Mouse (Mus musculus): ENCODE results near the gene 2510039O18Rik.

The 2510039O18Rik gene

DNA sequence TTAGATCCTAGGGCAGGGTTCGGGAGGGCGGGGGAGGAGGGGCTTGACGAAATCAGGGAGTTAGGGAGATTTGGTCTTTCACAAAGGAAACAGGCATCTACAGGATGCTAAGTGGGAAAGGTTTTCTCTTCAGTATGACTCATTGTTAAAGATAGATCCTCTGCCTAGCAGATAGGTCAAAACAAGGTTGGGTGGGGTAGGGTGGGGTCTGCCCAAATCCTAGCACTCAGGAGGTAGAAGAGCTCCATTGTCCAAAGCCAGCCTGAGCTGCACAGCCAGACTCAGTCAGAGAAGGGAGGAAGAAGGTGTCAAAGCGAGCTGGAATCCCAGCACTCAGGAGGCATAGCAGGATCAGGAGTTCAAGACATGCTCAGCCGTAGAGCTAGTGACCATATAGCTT lies 3.2 kb upstream of the 2510039O18Rik start:
- DNase-seq: no peak

DNA sequence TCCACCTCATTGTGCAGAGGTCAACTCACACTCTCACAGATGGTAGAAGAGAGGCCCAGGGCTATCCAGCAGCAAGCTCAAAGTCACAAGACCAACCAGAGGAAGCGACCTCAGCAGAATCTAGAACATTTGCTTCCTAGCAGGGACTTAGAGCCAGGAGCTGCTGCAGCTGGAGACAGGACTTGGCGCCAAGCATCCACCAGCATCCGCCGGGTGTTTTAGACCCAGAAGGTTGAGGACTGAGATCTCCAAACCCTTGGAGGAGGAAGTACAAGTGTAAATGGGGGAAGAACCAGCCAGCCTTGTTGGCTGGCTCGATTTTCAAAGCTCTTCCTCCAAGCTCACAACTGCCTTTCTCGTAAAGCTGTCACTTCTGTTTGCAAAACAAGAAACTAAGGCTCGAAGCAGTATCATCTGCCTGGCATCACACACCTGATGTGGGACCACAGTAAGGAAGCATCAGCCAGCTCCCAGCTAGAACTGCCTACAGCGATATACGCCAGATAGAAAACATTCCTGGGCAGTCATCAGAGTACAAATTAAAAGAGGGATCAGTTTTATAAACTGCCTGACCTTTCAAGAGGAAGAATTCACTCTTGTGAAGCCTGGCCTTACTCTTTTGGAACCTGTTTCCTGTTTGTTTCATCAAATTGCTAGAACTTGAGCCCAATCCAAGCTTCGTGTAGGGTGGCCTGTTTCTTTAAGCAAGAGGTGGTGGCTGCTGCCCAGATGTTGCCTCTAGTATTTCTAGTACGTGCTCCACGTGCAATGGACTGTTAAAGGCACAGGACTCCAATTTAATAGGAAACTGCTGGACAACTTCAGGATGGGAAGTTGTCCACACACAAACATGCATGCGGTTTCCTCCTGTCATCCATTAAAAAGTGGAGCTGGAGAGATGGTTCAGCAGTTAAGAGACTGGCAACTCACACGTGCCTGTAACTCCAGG lies 2.3 kb upstream of the 2510039O18Rik start:
- no peak for DNase-seq

DNA sequence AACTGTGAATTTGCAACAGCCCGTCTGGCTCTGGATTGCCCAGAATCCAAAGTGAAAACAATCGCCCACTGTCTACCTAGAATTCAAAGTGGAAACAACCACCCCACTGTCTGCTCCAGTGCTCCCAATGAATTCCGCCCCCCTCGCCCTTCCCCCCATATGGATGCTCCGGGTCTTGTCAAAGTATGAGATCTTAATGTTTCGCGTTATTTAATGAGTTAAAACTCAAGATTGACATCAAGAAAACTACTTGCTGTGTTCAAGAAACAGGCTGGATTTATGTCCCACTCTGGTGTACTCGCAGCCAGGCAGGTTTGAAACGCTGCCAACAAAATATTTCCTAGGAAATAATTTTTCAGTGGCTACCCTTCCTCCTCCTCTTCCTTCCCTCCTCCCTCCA lies 584 bp upstream of the 2510039O18Rik start:
- no peak for DNase-seq

DNA sequence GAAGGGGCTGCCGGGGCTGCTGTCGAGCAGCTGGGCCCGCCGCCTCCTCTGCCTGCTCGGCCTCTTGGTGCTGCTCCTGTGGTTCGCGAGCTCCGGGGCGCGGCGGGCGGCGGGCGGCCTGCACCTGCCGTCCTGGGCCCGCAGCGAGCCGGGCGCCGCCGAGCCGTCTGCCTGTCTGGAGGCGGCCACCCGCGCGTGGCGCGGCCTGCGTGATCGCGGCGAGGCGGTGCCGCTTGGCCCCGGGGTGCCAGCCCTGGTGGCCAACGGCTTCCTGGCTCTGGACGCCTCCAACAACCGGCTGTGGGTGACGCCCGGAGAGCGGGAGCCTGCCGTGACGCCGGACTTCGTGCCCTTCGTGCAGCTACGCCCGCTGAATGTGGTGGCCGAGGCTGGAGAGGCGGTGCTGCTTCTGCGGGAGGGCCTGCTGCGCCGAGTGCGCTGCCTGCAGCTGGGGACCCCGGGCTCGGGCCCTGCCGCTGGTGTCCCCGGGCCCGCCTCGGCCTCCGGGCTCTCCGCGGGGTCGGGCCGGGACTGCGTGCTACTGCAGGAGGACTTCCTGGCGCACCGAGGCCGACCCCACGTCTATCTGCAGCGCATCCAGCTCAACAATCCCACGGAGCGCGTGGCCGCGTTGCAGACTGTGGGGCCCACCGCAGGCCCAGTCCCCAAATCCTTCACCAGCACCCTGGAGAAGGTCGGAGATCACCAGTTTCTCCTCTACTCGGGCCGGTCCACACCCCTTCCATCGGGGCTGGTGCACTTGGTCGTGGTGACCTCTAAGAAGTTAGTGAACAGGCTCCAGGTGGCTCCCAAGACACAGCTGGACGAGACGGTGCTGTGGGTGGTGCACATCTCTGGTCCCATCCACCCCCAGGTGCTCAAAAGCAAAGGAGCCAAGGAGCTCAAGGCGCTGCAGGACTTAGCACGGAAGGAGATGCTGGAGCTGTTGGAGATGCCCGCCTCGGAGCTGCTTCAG lies 638 bp downstream of the 2510039O18Rik start:
- DNase-seq: peak; percentile 65

DNA sequence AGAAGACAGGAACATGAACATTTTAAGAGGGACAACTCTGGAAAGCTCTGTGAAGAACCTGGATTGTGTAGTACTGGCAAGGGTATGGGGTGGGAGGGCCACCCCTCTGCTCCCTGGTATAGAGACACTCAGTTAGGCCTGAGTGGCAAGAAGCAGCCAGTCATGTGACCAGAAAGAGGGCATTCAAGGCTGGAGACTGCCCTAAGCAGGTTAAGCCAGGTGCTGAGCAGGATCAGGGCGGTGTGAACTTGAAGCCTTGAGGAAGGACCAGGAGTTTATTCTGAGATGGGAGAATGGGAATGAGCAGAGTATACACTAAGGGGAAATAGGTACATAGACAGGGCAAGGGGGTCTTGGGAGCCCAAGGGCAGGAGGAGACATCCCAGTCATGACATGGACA lies 2.3 kb downstream of the 2510039O18Rik start:
- DNase-seq: no peak

DNA sequence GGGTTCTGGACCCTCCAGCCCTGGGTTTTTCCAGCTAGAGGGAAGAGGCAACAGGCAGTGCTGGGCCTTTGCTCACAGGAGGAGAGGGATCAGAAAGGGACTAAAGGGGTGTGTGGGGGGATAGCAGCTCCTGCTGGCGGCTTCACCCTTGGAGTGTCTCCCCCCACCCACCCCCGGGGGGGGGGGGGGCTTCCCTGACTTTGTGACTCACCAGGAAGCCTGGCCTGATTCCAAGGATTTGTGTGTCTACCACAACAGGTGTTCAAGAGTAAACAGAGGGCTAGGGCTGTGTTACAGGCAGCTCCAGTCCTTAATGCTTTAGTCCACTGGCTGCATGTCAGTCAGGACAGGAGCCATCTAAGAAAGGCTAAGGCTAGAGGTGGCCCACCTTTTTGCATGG lies 6.8 kb downstream of the 2510039O18Rik start:
- no peak for DNase-seq

DNA sequence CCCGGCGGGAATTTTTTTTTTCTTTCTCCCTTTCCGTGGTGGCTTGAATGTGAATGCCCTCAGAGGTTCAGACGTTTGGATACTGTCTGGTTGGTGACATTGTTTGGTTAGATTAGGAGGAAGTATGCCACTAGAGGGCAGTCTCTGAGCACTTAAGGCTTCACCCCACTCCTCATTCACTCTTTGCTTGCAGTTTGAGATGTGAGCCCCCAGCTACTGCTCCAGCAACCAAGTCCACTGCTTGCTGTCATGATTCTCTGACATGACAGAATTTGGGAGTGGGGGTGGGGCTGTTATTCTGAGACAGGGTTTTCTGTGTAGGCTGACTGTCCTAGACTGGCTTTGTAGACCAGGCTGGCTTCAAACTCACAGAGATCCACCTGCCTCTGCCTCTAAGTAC lies 12.9 kb downstream of the 2510039O18Rik start:
- no peak for DNase-seq

DNA sequence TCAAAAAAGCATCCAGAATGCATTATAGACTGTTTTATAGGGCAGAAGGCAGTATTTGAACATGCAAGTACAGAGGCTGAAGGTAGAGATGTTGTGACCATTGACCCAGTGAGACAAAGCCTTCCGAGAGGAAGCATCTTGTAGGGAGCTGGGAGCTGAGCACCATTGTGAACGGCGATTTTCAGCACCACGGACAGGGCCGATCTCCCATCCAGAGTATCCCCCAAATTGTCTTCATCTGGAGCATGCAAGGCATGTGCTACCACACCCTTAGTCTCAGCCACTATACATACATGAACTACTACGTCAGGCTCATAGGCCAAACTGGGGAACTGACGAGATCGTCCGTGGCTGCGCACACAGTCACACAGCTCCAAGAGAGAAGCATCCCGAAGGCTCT lies 16.4 kb downstream of the 2510039O18Rik start:
- DNase-seq: peak; percentile 32

DNA sequence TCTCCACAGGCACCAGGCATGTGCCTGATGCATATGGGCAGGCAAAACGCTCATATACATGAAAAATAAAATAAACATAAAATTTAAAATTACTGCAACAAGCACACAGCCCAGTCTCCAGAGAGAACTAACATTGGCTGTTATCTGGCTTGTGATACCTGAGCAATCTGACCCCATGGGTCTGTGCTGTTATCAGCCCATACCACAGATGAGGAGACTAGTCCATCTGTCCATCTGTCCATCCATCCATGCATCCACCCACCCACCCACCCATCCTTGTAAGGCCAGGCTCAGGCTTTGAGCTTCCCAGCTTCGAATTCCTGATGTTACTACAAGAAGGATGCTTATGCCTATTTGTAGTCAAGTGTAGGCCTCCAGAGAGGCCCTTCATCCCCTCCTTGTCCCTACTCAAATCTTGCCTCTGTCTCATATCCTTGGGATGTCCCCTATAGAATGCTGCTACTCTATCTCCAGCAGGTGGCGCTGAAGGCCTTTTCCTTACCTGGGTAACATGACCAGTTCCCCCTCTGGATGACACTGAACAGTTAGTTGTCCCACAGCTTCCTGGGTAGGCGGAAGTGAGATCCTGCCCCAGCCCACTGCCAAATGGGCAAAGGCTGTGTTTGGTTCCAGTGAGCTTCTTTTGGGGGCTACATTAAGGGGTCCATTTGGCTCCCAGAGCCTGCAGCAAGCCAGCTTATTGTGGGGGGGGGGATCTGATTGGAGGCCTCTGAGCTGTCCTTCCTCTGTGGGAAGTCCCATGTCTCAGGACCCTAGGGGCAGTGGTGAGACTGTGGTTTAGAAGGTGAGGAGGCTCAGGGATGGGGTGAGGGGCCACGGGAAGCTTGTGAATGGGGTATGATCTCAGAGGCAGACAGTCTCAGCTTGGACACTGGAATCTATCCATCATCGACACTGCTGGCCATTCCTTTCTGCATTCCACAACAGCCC lies 19.5 kb downstream of the 2510039O18Rik start:
- DNase-seq: peak; percentile 74

DNA sequence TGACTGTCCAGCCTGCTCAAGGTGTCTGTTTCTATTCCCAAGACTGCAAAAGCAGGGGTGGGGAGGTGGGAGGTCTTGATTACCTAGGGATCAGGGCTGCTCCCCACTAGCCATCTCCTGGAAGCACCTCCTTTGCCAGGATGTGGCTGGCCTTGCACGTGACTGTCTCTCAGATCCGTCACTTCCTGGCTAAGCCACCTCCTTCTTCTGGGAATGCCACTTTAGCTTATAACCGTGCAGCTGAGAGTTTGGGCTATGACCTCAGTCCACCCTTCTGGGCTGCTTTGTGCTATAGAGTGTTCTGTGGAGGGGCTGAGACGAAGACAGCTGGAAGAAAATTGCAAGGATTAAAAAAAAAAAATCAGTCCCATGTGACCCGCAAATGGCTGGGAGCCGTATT lies 22.1 kb downstream of the 2510039O18Rik start:
- DNase-seq: no peak

DNA sequence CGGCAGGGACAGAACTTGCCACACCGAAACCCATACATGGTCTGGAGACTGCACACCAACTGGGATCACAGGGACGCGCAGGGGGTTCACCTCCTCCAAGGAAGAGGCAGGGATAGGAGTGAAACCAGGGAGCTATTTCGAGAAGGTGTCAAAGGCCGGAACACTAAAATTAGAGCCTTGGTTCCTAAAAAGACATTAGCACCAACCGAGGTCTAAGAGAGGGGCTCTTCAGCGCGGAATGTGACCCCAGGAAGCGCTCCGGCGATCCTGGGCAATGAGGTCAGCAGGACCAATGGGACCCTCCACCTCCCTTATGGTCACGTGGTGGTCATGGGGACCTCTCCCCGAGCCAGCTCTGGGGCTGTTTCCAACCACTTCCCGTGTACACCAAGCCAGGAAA lies 22.9 kb downstream of the 2510039O18Rik start:
- DNase-seq: no peak

DNA sequence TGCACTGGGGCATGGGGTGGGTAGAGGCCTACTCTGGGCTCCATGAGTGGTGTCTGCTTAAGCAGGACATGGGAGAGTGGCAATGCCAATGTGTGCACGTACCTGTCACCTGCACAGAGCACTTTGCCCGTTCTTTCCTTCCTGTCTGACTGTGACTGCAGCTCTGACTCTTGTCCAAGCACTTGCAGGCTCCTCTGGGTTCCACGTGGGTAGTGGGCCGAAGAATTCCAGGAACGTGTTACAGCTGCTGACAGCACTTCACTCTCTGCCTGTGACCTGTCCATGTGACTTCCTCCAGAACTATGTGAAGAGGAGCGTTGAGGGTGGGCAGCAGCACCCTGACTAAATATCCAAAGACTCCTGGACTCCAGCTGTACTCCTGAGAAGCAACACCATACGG lies 25.0 kb downstream of the 2510039O18Rik start:
- no peak for DNase-seq

DNA sequence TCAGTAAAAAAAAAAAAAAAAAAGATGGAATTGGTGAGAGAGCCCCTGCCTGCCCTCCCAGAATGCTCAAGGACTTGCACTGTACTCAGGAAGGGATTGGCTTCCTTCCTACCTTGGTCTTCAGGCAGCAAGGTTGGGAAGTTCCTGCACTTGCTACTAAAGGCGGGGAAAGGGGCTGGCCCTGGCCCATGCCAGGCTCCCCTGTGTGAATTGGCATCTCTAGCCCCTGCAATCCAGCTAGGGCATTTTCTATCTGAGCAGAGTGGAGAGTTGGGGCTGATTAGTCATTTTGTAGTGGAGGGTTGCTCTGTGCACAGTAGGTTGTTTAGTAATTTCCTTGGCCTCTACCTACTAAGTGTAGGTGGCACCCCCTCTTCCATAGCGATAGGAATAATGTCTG lies 28.1 kb downstream of the 2510039O18Rik start:
- DNase-seq: no peak

DNA sequence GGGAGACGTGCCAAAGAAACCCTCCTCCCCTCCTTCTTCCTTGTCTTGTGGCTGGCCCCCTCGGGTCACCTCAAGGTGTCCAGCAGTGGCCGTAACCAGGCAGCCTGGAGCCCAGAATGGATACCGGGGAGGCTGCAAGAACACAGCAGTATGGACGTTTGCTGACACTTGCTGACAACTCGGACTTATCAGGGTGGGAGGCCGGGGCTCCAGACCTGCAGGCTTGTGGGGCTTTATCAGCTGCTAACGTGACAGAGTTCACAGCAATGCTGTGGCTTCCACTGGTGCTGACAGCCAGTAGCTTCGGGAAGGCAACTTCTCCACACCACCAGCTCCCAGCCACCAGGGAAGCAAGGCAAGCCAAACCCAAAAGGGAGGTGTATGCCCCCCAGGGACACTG lies 28.6 kb downstream of the 2510039O18Rik start:
- peak; percentile 11 for DNase-seq

DNA sequence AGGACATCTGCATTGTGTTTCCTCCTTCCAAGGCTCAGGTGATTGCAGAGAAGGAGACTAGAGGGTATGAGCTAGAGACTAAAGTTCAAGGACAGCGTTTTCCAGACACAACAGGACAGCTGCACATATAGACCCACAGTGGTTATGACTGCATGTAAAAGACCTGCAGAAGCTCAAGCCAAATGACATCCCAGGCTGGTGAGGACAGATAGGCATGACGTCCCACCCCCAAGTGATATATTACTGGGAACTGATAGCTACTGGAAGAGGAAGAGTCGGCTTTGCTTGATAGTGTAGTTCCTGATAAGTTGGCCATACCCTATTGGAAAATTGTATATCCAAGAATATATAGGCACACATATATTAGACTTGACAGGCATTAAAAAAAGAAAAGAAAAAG lies 35.5 kb downstream of the 2510039O18Rik start:
- no peak for DNase-seq

DNA sequence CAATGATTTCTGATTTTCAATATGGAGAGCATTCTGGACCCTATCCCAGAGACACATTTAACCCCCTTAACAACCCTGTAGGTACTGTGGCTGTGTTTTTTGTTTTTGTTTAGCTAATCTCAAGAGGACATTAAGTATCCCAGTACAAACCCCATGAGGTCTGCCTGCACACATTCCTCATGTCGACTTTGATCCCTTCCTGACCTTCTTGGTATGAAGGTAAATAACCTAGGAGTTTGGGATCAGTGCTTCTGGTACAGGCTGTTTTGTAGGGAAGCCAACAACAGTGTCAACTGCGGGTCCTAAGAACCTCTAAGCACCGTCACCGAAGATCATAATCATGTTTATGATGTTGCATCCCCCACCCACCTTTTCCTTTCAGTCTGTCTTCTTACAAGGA lies 37.0 kb downstream of the 2510039O18Rik start:
- DNase-seq: no peak

DNA sequence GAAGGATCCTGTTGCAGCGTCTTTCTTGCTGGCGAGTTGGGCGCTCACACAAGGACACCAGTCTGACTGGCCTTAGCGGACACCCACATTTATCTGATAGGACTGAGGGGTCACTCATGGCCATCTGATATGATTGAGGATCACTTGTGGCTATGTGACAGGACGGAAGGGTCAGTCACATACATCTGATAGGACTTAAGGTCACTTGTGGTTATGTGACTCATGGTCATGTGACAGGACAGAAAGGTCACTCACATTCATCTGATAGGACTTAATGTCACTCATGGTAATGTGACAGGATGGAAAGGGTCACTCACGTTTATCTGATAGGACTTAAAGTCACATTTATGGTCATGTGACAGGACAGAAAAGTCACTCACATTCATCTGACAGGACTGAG lies 37.7 kb downstream of the 2510039O18Rik start:
- no peak for DNase-seq

DNA sequence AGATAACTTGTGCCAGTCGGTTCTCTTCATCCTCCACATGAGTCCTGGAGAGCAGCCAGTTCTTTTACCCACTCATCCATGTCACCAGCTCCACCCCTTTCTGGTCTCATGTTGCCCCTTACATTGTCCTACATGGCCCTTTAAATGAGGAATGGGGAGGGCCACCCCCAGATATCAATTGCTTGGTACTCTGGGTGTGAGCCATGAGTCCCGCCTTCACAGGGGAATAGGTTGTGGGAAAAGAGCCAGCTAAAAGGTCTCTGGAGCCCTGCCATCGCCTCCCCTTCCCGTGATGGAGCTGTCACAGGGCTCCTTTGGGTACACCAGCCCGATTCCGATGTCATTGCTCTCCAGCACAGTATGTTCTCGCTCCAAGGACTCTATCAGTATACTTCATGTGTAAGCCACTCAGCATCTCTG lies 38.8 kb downstream of the 2510039O18Rik start:
- no peak for DNase-seq

DNA sequence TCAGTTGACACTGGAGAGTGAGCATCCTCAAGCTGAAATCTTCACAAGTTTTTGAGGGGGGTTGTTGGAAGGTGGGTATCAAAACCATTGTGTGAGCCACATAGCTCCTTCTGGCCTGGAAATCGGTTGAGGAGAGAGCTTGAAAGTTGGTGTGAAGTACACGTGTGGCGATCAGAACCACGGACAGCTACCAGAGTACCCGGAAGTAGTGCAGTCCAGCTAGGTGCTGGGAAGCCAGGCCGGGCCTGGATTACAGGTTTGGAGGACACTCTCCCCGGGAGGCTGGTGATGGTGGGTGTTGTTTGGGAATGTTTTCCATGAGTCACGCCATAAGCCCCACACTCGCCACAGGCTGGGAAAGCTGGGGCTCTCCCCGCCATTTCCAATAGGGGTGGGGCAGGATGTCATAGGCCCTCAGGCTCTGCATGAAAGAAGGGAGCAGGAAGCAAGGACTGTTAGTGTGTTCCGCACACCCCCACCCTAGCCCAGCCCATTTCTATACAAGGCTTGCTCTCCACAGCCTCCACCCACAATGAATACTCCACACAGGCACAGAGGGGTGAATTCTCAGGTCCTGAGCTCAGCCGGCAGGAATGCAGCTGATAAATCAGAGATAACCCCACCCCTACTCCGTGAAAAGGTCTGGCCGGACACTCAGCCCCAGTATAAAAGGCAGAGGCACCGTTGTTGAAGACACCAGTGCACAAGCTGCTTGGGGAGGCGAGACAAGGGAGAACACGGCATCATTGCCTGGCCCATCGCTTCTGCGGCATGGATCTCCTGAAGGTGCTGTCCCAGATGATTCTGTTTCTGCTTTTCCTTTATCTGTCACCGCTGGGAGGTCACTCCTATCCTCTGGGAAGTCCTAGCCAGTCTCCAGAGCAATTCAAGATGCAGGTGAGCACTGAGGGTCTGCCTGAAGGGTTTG lies 44.8 kb downstream of the 2510039O18Rik start, which contains the start of gene Nppb:
Nppb (plus strand) TSS at position 584 of the 928 bp plus-strand sequence.
- DNase-seq: peak; percentile 46

DNA sequence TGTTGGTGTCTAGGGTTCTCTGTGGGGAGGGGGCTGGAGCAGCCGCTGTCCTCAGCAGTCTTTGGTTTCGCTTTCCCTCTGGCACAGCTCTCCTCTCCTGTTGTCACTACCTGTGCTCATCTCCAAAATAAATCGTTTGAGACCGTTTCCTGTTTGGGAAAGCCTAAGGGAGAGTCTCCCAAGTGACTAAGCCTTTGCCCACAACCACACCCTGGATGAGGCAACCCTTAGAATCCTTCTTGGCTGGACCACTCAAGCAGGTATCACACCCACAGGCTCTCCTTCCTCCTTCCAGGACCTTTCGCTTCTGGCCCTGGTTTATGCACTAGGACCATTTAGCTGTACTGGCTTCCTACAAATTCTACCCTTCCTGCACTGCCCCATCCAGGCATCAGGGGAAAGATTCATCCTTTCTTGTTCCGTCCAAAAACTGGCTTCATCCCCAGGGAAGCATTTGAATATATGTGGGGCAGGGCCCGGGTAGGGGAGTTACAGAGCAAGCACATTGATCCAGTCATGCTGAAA lies 52.9 kb downstream of the 2510039O18Rik start:
- no peak for DNase-seq

DNA sequence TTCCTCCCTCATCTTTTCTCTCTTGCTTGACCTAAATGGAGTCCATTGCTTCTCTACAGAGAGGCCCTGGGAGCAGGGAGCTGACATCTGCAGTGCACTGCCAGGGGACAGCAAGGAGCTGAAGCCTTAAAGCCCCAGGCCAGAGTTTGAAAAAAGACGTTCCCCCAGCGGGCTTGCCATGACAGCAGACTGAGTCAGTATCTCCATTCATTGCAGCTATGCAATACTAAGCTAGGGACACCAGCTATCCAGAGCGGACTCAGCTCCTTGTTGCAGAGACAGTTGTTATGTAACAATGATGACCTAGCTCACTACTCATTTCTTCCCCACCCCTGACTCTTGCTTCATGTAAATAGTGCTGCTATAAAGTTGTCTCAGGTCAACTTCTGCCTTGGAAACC lies 54.6 kb downstream of the 2510039O18Rik start:
- no peak for DNase-seq

Measured in liver (tissue).